Mouse (Mus musculus) T-cell, adult 2 months (primary cell): ENCODE data around the gene Enho.

Source experiments
- DNase-seq: peaks from one replicate; pipeline ENCODE4 v3.0.0; 2022; ENCODE audit warnings: low spot score

Gene Enho

DNA sequence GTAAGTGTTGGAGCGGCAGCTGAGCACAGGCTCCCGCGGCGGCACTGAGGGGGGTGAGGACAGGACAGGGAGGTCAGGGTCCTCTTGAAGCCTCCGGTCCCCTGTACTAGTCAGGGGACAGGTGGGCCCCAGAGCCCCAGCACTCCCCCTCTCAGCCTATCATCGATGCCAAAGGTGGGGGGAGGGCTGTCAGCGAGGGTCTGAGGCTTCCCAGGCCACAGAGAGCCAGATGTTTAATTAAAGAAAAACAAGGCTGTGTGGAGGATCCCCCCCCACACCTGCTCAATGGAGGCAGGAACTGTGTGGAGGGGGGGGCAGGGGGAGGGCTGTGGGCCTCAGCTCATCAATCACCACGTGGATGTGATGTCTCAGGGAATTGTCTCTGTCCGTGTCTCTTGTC lies 23.5 kb upstream of the Enho start:
- no peak for DNase-seq

DNA sequence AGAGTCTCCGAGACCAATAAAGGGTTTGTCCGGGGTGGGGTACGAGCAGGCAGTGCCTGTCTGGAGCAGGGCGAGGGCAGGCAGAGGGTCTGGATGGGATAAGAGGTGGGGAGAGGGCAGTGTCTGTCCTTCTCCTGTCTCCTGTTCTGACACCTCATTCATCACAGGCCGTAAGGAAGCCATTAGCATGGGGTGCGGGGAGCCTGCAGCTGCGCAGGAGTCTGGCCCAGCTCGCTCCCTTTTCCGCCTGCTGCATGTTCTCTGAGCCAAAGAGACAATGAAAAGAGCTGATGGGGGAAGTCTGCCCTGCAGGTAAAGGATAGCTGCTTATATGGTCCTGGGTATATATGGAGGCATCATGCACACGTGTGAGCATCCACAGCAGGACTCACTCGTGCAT lies 22.6 kb upstream of the Enho start:
- DNase-seq: no peak

DNA sequence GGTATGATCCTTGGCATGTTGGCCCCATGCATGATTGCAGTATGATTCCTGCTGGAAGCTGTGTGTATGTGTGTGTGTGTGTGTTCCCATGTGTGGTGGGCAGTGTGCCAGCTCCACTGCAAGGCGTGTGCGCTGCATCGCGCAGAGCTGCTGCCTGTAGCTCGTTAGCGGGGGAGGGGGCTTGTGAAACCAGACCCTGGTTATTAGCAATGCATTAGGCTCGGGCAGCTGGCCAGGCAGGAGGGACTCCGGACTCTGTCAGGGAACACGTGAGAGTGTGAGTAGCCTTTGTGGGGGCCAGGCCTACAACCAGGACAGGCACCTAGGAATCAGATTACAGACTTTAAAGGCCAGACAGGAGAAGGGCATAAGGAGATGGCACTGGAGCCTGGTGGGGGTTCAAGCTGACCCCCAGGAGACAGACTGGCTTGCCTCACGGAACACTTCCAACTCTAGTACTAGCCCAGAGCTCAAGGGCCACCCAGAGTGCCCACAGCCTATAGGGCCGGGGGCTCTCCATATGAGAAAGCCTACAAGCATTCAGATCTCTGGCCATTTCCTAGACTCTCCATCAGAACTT lies 20.8 kb upstream of the Enho start:
- DNase-seq: no peak

DNA sequence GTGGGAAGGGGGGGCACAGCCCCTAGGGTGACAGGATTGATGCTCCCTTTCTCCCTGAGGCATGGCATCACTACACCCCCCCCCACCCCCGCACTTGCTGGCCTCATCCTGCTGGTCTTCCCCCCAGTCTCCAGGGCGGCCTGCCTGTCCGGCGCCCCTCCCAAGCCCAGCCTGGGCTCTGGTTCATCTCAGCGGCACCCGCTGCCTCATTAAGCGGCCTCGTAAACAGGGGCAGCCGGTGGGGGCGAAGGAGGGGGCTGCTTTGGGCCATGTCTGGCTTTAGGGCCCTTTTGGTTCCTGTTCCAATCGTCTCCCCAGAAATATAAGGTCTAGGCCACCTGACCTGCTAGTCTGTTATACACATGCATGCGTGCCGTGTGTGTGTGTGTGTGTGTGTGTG lies 19.4 kb upstream of the Enho start:
- no peak for DNase-seq

DNA sequence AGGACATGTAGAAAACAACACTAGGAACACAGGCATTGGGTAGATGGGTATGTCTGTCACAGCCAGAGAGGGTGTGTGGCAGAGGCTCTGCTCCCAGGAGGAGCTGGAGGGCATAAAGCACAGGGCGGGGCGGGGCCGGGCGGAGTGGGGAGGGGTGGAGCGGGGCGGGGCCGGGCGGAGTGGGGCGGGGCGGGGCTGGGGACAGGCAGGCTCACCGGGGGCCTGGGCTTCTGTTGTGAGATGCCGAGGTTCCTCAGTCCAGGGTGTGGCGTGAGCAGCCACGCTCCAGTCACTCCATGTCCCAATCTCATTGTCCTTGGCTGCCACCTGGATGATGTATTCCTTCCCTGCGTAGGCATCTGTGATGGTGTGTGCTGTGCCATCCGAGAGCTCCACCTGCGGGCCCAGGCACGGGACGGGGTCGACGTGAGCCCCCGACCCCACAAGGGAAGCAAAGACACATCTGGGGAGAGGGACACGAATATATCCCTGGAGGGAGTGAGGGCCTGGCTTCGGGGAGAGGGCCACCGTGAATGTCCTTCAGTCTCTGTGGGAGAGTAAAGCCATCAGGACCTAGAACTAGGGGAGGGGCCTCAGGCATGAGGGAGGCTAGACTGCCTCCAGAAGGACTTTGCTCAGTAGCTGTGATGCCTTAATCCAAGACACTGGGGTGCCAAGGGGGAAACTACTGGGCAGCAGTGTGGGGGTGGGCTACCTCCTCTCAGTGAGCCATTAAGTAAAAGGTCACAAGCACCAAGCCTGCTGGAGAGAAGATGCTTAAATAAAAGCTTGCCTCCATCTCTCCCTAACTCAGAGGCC lies 18.7 kb upstream of the Enho start:
- no peak for DNase-seq

DNA sequence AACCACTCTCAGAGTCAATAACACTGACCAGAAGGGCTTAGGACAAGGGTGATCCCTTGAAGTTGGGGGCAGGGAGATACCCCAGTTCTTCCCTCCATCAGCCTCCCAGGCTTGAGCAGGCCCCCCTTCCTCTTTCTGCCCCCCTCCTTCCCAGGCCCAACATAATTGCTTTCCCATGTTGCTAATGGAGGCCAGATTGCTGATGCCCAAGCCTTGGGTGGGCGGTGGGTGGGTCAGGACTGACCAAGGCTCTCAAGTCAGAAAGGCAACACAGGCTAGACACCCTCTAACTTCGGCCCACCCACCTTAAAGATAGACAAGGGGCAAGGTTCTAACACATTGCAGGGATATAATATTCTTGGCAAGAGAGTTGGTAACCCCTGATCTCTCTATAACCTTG lies 15.4 kb upstream of the Enho start:
- no peak for DNase-seq

DNA sequence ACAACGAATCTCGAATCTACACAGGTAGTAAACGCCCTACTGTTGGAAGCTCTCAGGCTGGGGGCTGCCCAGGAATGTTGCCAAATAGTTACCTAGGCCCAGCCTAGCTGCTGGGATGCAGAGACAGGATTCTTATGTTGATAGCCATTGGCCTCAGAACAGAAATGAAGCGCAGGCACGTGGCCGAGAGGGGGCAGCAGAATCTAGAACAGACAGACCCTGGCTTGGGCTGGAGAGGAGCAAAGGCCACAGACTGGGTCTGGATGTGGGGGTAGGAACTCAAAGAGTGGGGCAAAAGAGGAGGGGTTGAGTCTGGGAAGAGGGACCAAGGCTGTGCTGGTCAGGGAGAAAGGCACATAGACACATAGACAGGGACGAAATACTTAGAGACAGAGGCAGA lies 14.1 kb upstream of the Enho start:
- no peak for DNase-seq

DNA sequence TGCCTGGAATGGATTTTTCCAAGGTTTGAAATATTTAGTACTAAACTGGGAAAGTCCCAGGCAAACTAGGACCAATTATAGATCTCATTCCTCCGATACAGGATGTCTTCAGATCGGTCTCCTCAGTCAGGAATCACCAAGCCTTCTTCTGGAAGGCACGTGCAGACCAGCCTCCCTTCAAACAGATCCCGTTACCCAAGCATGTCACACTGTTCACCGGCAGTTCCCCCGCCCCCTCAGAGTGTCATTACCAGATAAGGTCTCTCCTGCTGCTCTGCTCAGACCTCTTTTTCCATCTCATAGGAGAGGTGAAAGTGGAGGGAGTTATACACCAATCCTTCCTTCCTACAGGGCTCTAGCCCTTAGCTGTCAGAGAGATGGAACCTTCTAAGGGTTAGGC lies 13.6 kb upstream of the Enho start:
- no peak for DNase-seq

DNA sequence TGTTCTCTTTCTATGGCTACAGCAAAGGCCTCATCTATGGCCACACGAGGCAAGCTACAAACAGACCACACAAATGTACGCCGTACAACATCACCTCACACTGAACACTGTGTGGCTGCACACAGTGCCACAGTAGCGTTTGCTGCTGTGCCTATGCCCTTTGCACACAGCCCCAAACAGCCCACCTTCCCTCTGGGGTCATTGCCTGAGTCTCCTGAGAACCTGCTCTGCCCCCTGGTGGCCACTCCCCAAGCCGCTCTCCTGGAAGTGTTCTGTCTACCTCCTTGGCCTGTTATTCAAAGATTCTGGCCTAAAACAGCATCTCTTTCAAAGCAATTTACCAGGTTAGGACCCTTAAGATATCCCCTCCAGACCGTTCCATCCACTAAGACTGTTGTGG lies 13.2 kb upstream of the Enho start:
- DNase-seq: peak; percentile 48

DNA sequence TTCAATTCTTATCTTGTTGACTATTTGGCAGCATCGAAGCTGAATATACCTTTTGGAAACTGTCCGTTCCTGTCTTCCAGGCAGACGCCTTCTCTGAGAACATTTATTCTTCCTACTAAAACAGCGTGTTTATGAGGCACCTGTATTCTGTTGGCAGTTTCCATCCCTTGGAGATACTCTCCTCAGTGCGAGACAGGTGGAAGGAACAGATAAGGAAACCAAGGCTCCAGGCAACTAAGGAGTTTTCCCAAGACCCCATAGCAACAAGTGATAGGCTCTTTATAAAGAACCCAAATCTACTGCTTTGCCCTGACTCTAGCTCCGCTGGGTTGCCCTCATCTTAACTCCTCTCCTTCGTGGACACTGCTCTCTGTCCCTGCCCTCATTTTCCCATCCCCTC lies 8.5 kb upstream of the Enho start:
- DNase-seq: no peak

DNA sequence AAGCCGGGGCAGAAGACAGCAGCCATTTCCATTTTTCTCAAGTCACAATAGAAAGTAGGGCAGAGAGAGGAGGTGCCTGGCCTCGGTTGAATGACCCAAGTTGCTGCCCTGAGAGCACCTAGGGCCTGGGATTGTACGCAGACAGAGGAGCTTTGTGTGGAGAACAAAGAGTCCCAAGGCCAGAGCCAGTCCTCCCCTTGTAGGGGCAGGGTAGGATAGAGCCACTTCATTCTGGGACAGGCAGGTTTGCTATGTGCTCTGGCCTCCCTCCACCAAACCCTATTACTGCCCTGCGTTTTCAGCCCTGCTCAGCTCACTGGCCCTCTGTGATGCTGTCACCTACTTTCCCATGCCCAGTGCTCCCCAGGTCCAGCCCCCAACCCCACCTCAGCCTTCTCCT lies 8.0 kb upstream of the Enho start:
- no peak for DNase-seq

DNA sequence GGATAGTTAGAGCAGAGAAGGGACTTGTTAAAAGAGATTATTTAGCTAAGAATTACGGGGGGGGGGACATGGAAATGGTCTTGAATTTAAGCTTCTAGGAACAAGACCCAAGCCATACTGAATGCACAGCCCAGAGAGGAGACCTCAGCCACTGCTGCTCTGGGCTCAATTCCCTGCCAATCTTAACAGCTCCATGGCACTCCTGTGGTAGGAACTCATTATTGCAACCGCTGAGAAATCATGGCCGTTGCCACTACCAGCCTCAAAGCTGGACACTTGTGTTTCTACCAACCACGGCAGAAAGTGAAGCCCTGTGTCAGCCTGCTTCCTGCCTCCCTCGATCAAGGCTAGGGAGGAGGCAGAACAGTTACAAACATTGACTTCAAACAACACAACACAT lies 5.4 kb upstream of the Enho start:
- no peak for DNase-seq

DNA sequence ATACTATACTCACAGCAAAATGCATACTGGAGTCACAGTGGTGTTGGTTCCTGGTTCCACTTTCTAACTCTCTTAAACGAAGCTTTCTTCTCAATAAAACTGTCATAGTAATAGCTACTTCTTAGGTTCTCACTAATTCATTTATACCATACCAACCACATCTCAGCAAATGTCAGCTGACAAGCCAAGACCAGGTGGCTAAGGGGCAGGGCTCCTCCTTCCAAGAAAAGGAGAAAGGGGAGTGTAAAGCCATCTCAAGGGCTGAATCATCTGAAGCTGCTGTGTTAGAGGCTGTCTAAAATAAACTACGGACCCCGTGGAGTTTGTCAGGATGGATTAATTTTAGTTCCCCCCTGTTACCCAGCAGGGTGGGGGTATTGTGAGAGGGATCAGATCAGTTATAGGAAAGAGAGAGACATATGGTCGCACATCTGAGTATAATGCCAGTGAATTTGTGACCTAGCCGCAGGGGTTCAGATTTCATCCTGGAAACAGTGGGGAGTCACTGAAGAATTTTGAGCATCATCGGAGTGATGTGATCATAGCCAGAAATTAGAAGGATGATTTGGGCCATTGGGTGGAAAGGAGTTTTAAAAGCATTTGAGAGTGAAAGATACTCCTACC lies 1.2 kb upstream of the Enho start:
- no peak for DNase-seq

DNA sequence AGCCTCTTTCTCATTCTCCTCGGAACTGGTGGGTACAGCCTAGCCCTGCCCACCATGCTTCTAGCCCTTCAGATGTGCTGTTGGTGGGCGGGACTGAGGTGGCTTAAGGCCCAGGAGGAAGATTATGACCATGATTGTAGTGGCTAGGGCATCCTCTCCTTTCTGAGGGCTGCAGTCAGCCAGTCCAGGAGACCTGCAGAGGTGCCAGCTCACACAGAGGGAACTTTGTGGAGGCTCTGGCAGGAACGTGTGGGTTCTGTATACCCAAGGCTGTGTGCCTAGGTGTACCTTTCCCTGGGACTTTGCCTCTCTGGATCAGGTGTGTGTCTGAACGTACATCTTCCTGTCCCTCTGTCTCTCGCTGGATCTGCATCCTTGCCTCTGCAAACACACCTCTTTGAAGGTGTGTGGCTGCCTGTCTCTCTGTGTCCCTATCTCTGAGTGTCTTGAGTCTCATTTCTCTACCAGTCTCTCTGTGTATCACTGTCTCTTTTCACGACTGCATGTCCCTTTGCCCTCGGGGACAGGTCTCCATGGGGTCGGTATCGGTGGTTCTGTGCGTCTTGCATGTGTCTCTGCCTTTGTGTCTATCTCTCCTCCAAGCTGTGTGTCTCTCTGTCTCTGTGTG lies 796 bp downstream of the Enho start:
- DNase-seq: peak; percentile 4

DNA sequence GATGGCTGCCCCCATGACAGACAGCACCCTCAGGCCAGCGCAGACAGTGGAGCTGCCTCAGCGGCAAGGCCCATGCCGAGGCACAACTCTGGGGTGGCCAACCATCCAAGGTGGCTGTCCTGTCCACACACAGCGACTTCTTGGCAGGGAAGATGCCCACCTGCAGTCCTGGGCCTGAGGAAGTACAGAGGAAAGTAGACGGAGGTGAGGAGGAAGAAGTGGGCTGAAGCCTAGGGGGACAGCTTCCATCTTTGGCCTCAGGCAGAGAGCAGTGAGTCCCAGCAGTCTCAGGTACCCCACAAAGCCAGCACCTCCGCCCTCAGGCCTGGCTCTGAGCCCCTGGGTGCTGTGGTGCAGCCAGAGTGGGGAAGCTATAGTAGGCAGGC lies 1.3 kb downstream of the Enho start:
- DNase-seq: no peak

DNA sequence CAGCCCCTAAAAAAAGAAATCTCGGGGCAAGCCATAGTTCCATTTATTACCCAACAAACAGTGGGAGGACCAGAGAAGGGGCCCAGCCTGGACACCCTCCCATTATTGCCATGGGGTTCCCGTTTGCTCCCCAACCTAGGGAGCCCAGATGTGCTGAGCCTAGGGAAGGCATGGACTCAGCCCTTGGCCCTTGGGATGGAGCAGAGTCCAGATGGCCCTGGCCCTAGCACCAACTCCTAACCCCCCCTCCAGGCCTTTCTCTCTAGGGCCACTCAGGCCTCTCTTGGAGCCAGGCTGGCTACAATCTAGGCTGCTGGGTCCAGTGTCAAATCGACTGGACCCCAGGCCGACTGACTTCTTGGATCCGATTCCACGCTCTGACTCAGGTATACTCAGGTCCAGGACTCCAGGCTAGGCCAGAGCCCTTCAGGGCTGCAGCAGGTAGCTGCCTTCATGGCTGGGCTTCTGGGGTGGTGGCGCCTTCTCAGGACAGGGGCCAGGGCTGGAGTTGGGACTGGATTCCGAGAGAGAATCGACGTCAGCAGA lies 1.9 kb downstream of the Enho start:
- no peak for DNase-seq

DNA sequence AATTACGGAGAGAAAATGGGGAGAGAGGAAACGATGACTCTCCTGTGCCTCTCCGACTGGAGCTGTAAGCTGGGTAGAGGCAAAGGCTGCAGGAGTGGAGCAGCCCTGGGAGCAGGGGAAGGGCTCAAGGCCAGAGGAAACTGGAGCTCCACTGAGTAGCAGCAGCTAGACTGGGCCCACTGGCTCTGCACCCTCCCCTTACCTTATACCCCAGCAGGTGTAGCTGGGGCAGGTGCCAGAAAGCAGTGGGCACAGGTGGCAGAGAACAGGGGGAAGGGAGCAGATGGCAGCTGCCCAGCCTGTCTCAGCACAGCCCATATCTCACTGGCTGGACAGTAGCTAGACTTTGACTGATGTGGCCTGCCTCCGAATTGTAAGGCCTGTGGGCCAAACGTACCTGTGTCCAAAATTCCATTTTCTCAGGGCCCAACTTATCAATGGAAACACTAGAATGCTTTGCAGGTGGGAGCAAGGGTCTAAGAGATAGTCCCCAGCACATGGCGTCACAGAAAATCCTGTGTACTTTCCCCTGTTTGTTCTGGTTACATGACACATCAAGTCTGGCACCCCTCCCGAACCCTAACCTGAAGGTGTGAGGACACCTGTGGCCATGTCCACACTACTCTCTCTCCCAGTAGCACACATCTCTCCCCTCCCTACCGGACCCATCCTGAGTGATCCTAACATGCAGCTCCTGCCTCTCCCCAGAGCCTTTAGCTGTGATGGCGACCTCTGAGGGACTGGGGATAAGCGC lies 3.1 kb downstream of the Enho start:
- no peak for DNase-seq

DNA sequence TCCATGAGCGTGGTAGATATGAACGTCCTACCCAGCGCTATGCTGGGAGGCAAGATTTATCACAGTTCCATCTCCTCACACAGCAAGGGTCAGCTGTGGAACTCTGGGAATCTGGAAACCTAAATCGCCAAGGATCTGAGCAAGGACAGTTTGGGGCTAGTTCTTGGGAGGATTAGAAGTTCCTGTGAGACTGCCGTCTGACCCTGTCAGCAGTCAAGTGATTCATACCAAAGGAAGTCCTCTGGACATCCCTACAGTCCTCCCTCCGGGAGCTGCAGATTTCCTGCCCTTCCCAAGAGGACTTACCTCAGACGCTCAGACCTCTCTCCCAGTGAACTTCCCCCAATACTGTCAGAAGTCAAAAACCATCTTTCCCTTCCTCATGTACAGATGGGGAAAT lies 3.8 kb downstream of the Enho start:
- no peak for DNase-seq

DNA sequence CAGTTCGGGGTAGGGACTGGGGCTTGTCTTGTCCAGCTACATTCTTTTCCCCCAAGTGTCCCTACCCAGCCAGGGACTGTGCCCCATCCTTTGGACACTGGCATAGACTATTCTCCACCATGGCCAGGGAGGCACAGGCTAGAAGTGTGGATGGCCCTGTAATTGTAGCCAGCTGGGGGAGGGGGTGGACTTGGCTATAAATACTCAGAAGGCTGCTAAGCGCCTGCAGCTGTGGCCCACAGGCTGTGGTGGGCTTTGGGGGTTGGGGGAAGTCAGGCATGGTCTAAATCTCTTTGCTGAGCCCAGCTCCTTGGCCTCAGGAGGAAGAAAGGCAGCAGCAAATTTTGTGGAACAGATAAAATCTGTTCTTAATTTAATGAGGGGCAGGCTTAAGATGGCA lies 4.2 kb downstream of the Enho start:
- DNase-seq: no peak

DNA sequence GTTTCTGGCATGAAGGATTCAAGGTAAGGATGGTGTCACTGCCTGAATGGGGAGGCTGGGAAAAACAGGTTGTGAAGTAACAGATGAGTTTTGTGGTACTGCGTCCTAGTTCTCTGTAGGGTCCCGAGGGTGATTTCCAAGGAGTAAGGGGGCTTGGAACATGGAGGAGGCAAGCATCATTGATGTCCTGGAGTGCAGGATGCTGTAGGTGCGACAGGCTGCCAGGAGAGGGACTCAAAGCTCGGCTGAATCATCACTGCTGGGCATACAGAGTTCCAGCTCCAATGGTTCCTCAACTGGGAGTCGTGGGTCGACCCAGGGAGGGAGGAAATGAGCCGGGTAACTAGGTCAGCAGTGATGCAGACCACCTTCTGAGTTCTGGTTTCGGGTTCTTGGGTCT lies 4.9 kb downstream of the Enho start:
- no peak for DNase-seq

DNA sequence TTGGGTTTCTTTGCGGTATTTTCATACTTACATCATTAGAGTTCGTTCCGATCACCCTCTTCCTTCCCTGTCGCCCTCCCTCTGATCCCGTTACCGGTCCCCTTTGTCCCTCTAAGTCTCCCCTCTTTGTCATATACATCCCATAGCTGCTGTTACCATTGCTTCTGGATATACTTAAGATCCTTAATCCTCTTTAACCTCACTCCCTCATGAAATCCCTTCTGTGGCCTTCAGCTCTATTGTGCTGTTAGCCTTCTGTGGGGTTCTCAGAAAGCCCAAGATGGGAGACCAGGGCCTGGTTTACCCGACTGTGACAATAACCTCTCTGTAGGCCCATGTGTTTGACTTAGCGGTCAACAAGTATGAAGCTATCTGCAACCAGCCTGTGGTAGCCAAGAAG lies 5.5 kb downstream of the Enho start:
- no peak for DNase-seq

DNA sequence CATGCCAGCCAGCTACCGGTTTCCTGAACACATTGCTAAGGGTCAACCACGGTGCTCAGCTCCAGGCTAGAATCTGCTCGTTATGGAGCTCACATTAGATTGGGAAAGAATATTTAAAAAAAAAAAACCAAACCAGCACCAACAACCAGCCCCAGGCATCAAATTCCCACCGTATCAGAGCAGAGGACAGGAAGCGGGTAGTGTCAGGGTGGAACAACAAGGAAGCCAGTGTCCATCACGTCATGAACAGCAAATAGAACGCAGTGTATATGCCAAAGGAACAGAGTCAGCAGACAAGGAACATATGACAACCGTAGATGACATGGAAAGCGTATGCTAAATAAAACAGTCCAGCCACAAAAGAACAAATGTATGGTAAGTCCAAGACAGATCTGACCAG lies 7.1 kb downstream of the Enho start:
- DNase-seq: no peak
